Mouse (Mus musculus): ENCODE results near the gene Ewsr1. TPM values are rescaled to one million over a fixed set of nuclear protein-coding genes. Genes with fewer than 3 reads are reported as not detected.

Gene Ewsr1
- total and polyA plus RNA-seq, 3 experiments: 452 to 1,336 (median 570) TPM

DNA sequence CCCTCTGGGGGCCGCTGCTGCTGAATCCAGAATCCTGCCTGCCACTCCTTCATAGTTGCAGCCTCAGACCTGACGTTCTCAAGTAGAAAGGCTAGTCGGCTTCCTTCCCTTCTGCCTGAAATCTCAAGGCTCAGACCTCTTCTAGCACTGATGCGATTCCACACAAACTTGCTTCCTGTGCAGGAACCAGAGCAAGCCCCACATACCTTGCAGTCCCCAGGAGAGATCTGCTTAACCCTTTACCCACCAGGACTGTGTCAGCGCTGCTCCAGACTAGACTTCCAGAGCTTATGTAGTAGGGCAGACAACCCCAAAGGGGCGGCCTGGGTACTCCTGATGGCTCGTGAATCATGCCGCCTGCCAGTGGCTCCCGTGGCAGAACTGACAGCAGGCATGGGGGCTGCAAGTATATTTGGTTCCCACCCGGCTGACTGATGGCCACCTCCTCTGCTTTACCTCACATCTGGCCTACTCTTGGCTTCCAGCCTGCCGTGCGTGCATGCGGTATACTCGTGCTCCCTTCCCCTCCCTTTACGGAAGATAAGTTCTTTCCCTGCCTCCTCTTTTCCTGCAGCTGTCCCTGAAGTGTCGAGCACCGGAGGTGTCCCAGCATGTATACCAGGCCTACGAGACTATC lies 57.8 kb downstream of the Ewsr1 start:
- DNase-seq (ENCODE audit: low read depth, low spot score): no peak
- no peak overlapping the region for H3K9ac ChIP-seq (ENCODE audit: control insufficient read depth, low read depth, low read length, poor library complexity, severe bottlenecking)
- no peak overlapping the region for H3K4me3 ChIP-seq (ENCODE audit: control insufficient read depth in 1 of 2, insufficient read depth in 1 of 2, low read depth in 2 of 2, low read length in 2 of 2)
- no peaks in the 10 kb centered on the region for H3K79me2 ChIP-seq (ENCODE audit: control insufficient read depth, insufficient read depth, low read length, poor library complexity)
- no peak overlapping the region for H3K27ac ChIP-seq (ENCODE audit: control insufficient read depth, low read depth, low read length)
- no peaks in the 10 kb centered on the region for H3K27me3 ChIP-seq (ENCODE audit: control insufficient read depth in 1 of 2, insufficient read depth in 2 of 2, low read length in 2 of 2)
- no peaks in the 10 kb centered on the region; a peak in 1 of 4 replicates for H3K36me3 ChIP-seq (ENCODE audit: control insufficient read depth in 1 of 2, insufficient read depth in 2 of 2, low read length in 2 of 2)
- no peaks in the 10 kb centered on the region for H3K9me3 ChIP-seq (replicated peaks; ENCODE audit: insufficient read depth, low read length)
- no peak for TF ChIP-seq MYC (IDR thresholded peaks at IDR 0.05; ENCODE audit: low read depth, low read length)
- TF ChIP-seq ETS1 (IDR thresholded peaks at IDR 0.05; ENCODE audit: low read depth, low read length): no peak
- no peak for TF ChIP-seq POLR2AphosphoS2 (IDR thresholded peaks at IDR 0.05; ENCODE audit: low read length)
- TF ChIP-seq JUND (IDR thresholded peaks at IDR 0.05; ENCODE audit: low read depth, low read length): no peak
- no peak for TF ChIP-seq MYB (IDR thresholded peaks at IDR 0.05; ENCODE audit: low read depth, low read length)
- no peak for TF ChIP-seq MXI1 (IDR thresholded peaks at IDR 0.05; ENCODE audit: low read depth, low read length)
- TF ChIP-seq ELF1 (IDR thresholded peaks at IDR 0.05; ENCODE audit: low read depth, low read length): no peak
- TF ChIP-seq KAT2A (conservative IDR thresholded peaks at IDR 0.05; ENCODE audit: low read depth, low read length): no peak
- no peak for TF ChIP-seq NRF1 (IDR thresholded peaks at IDR 0.05; ENCODE audit: insufficient read depth, low read depth, low read length, poor library complexity, severe bottlenecking)
- TF ChIP-seq RCOR1 (IDR thresholded peaks at IDR 0.05; ENCODE audit: low read depth, low read length): no peak
- no peak for TF ChIP-seq E2F4 (IDR thresholded peaks at IDR 0.05; ENCODE audit: borderline replicate concordance, low read depth, low read length)
- no peak for TF ChIP-seq CHD1 (IDR thresholded peaks at IDR 0.05; ENCODE audit: low read depth, low read length)
- no peak for TF ChIP-seq POLR2A (IDR thresholded peaks at IDR 0.05; ENCODE audit: control insufficient read depth in 1 of 2, insufficient read depth in 1 of 2, low read depth in 1 of 2, low read length in 2 of 2, poor library complexity in 1 of 2)
- no peak for TF ChIP-seq SMC3 (IDR thresholded peaks at IDR 0.05; ENCODE audit: low read depth, low read length)
- peaks cover 0 to 5% of the 10 kb centered on the region in 2 experiments; a peak in 1 of 4 replicates for H3K4me1 ChIP-seq (ENCODE audit: control insufficient read depth in 1 of 2, insufficient read depth in 2 of 2, low read length in 2 of 2)

GRCm38 (mm10) chr11:5040585-5040984 lies 58.5 kb downstream of the Ewsr1 start:
- no peaks in the 10 kb centered on the region for H3K27me3 ChIP-seq (ENCODE audit: control insufficient read depth in 1 of 2, insufficient read depth in 2 of 2, low read length in 2 of 2)
- no peak overlapping the region for H3K9ac ChIP-seq (ENCODE audit: control insufficient read depth, low read depth, low read length, poor library complexity, severe bottlenecking)
- H3K4me1 ChIP-seq (ENCODE audit: control insufficient read depth in 1 of 2, insufficient read depth in 2 of 2, low read length in 2 of 2): no peaks in the 10 kb centered on the region
- TF ChIP-seq HCFC1 (IDR thresholded peaks at IDR 0.05; ENCODE audit: low read depth, low read length) (no peak), TBP (IDR thresholded peaks at IDR 0.05; ENCODE audit: low read depth, low read length) (no peak), ZKSCAN1 (IDR thresholded peaks at IDR 0.05; ENCODE audit: low read depth, low read length) (no peak), SIN3A (IDR thresholded peaks at IDR 0.05; ENCODE audit: low read length) (no peak), UBTF (IDR thresholded peaks at IDR 0.05; ENCODE audit: borderline replicate concordance, insufficient read depth, low read depth, low read length) (no peak), MEF2A (IDR thresholded peaks at IDR 0.05; ENCODE audit: extremely low read depth, insufficient replicate concordance, low read depth, low read length, poor library complexity, severe bottlenecking) (no peak), CTCF (IDR thresholded peaks at IDR 0.05 in 2 of 3, conservative IDR thresholded peaks at IDR 0.05 in 1 of 3; ENCODE audit: control insufficient read depth in 1 of 3, insufficient read depth in 1 of 3, low read depth in 2 of 3, low read length in 3 of 3, poor library complexity in 1 of 3, severe bottlenecking in 1 of 3) (no peak), MAZ (IDR thresholded peaks at IDR 0.05; ENCODE audit: low read depth, low read length) (no peak), NRF1 (IDR thresholded peaks at IDR 0.05; ENCODE audit: insufficient read depth, low read depth, low read length, poor library complexity, severe bottlenecking) (no peak), CHD2 (IDR thresholded peaks at IDR 0.05; ENCODE audit: low read length) (no peak), NELFE (IDR thresholded peaks at IDR 0.05; ENCODE audit: low read depth, low read length) (no peak), ZNF384 (IDR thresholded peaks at IDR 0.05; ENCODE audit: low read depth, low read length) (no peak), RCOR1 (IDR thresholded peaks at IDR 0.05; ENCODE audit: low read depth, low read length) (no peak), BHLHE40 (IDR thresholded peaks at IDR 0.05; ENCODE audit: borderline replicate concordance, low read depth, low read length) (no peak), ZMIZ1 (IDR thresholded peaks at IDR 0.05; ENCODE audit: low read depth, low read length) (no peak), POLR2AphosphoS5 (IDR thresholded peaks at IDR 0.05; ENCODE audit: borderline replicate concordance, low read depth, low read length) (no peak)
- no peaks in the 10 kb centered on the region for H3K9me3 ChIP-seq (replicated peaks; ENCODE audit: insufficient read depth, low read length)
- no peaks in the 10 kb centered on the region for H3K79me2 ChIP-seq (ENCODE audit: control insufficient read depth, insufficient read depth, low read length, poor library complexity)
- no peaks in the 10 kb centered on the region; a peak in 1 of 4 replicates for H3K36me3 ChIP-seq (ENCODE audit: control insufficient read depth in 1 of 2, insufficient read depth in 2 of 2, low read length in 2 of 2)
- no peak overlapping the region for H3K4me3 ChIP-seq (ENCODE audit: control insufficient read depth in 1 of 2, insufficient read depth in 1 of 2, low read depth in 2 of 2, low read length in 2 of 2)
- no peak for DNase-seq (ENCODE audit: low read depth, low spot score)
- H3K27ac ChIP-seq (ENCODE audit: control insufficient read depth, low read depth, low read length): no peak overlapping the region
